Comparison of ENCODE assay signal across 1 mouse cellular context in genomic region chr2:53189811-53190210, GRCm38 (mm10).
TF ChIP-seq lines count a peak whose summit lies in the region.

No protein-coding gene starts in this region.

TF ChIP-seq in MEL, 35 proteins besides CTCF, POLR2A, EP300 and RAD21 (continued from another document):
- TF ChIP-seq ZKSCAN1 (IDR thresholded peaks at IDR 0.05; ENCODE audit: low read depth, low read length) (no peak), ZC3H11A (IDR thresholded peaks at IDR 0.05; ENCODE audit: low read depth, low read length) (no peak), CHD2 (IDR thresholded peaks at IDR 0.05; ENCODE audit: low read length) (no peak), BHLHE40 (IDR thresholded peaks at IDR 0.05; ENCODE audit: borderline replicate concordance, low read depth, low read length) (no peak), POLR2AphosphoS5 (IDR thresholded peaks at IDR 0.05; ENCODE audit: borderline replicate concordance, low read depth, low read length) (no peak), SIN3A (IDR thresholded peaks at IDR 0.05; ENCODE audit: low read length) (no peak), TBP (IDR thresholded peaks at IDR 0.05; ENCODE audit: low read depth, low read length) (no peak), MYC (IDR thresholded peaks at IDR 0.05; ENCODE audit: low read depth, low read length) (no peak), MAZ (IDR thresholded peaks at IDR 0.05; ENCODE audit: low read depth, low read length) (no peak), TAL1 (IDR thresholded peaks at IDR 0.05; ENCODE audit: low read length) (no peak)
